14 mouse cellular contexts compared by ENCODE assay signal in the genomic region with DNA sequence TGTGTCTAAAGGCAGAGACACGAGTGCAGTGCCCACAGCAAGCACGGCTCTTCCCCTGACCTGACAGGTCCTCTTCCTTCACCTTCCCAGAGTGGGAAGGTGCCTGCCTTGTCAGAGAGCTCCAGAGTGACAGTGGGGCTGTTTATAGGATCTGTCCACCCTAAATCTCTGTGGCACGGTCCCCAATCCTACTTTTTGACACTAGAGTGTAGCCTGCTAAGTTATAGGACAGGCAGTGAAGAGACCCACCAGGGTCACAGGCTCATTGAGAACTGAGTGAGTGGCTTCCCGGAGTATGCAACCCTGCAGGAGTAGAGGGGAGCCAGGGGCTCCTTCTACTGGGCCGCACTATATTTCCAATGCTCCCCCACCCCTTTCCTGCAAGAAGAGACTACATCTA. TPM values are rescaled to one million over a fixed set of nuclear protein-coding genes. Genes with fewer than 3 reads are reported as not detected.
DNase-seq lines count a peak whose midpoint lies in the region; ATAC-seq and TF ChIP-seq lines count a peak whose summit lies in the region.
"Had no signal": no experiment of that assay in that cellular context is flagged by ENCODE, and none has a peak within 500 bp of the region (broad histone marks: within the 10 kb centered on the region; RNA-seq: fewer than 3 reads in every experiment).

No protein-coding gene starts in this region.

- TF ChIP-seq CTCF in left cerebral cortex, adult 2 months (IDR thresholded peaks at IDR 0.05), result no peak

- no peaks in the 10 kb centered on the region for H3K27me3 ChIP-seq in heart, embryonic 15.5 days
- H3K27me3 ChIP-seq in liver, embryonic 12.5 days (replicated peaks), result peaks cover 7% of the 10 kb centered on the region; the same call in 1 of the 2 replicates
- H3K27me3 ChIP-seq in stomach, embryonic 15.5 days (replicated peaks), result no peaks in the 10 kb centered on the region
- H3K27me3 ChIP-seq in midbrain, embryonic 10.5 days (ENCODE audit: low read depth, poor library complexity, severe bottlenecking), result no peaks in the 10 kb centered on the region

- no peak overlapping the region; the same call in 1 of the 2 replicates for H3K4me2 ChIP-seq in heart, embryonic 15.5 days
- peak overlapping the region; percentile 75 for H3K4me2 ChIP-seq in liver, embryonic 12.5 days
- H3K4me2 ChIP-seq in stomach, embryonic 15.5 days, result peak overlapping the region; percentile 88; the same call in 1 of the 2 replicates

- H3K27ac ChIP-seq in heart, embryonic 15.5 days, result peak overlapping the region; percentile 89; the same call in 1 of the 2 replicates
- H3K27ac ChIP-seq in left cerebral cortex, adult 2 months, result peak overlapping the region; percentile 90
- H3K27ac ChIP-seq in liver, embryonic 12.5 days, result no peak overlapping the region
- peak overlapping the region; percentile 75; the same call in 1 of the 2 replicates for H3K27ac ChIP-seq in stomach, embryonic 15.5 days
- no peak overlapping the region; the same call in 1 of the 2 replicates for H3K27ac ChIP-seq in midbrain, embryonic 10.5 days (replicated peaks)

- no peaks in the 10 kb centered on the region for H3K36me3 ChIP-seq in heart, embryonic 15.5 days
- H3K36me3 ChIP-seq in liver, embryonic 12.5 days, result peaks cover 6% of the 10 kb centered on the region; the same call in 1 of the 2 replicates
- H3K36me3 ChIP-seq in stomach, embryonic 15.5 days, result no peaks in the 10 kb centered on the region
- H3K36me3 ChIP-seq in midbrain, embryonic 10.5 days, result no peaks in the 10 kb centered on the region

- DNase-seq in heart, adult 18-20 months, result no peak
- no peak for DNase-seq in left cerebral cortex, adult 2 months (ENCODE audit: extremely low spot score in 1 of 2, low spot score in 2 of 2)
- no peak for DNase-seq in left cerebral cortex, postnatal 14 days (ENCODE audit: low spot score in 2 of 2)
- no peak for DNase-seq in midbrain, embryonic 10.5 days (ENCODE audit: low spot score)
- DNase-seq: cerebellum, adult 9-10 months; lung, adult 2 months had no signal

- peaks cover 41% of the 10 kb centered on the region for H3K4me1 ChIP-seq in heart, embryonic 15.5 days (replicated peaks)
- H3K4me1 ChIP-seq in liver, embryonic 12.5 days, result peaks cover 23% of the 10 kb centered on the region; the same call in 1 of the 2 replicates
- H3K4me1 ChIP-seq in stomach, embryonic 15.5 days, result 0 out of 2 replicates have a peak, but pooled peaks cover 25% of the 10 kb centered on the region
- peaks cover 52% of the 10 kb centered on the region for H3K4me1 ChIP-seq in midbrain, embryonic 10.5 days

- H3K9ac ChIP-seq in heart, embryonic 15.5 days, result no peak overlapping the region
- no peak overlapping the region for H3K9ac ChIP-seq in liver, embryonic 12.5 days
- no peak overlapping the region for H3K9ac ChIP-seq in stomach, embryonic 15.5 days

- ATAC-seq in heart, embryonic 15.5 days (replicated peaks; ENCODE audit: insufficient number of reproducible peaks, insufficient read depth, low FRiP score, low read depth), result no peak
- no peak for ATAC-seq in liver, embryonic 12.5 days
- no peak for ATAC-seq in stomach, embryonic 15.5 days (ENCODE audit: insufficient read depth, low FRiP score, low read depth)

- intact Hi-C loops in left cerebral cortex, adult 2 months (cut with DNase I), result loop anchor here (2.0 kb wide), 1 partner anchor 23 kb away; the partner anchor contains the start of gene Ndufa6
- intact Hi-C loops in left cerebral cortex, postnatal 14 days (cut with DNase I), result loop anchor here (5.0 kb wide), 1 partner anchor 40 kb away; no protein-coding TSS in a partner anchor

- WGBS in heart, embryonic 15.5 days, result 70% methylated on average over 5 of the region's 5 CpGs
- 64% methylated on average over 5 of the region's 5 CpGs for WGBS in liver, embryonic 12.5 days (ENCODE audit: insufficient replicate concordance)
- 70% methylated on average over 5 of the region's 5 CpGs for WGBS in stomach, embryonic 15.5 days
- WGBS in midbrain, embryonic 10.5 days, result 84% methylated on average over 5 of the region's 5 CpGs

- H3K9me3 ChIP-seq in heart, embryonic 15.5 days (replicated peaks), result no peaks in the 10 kb centered on the region
- H3K9me3 ChIP-seq in liver, embryonic 12.5 days (replicated peaks), result no peaks in the 10 kb centered on the region
- no peaks in the 10 kb centered on the region for H3K9me3 ChIP-seq in stomach, embryonic 15.5 days
- no peaks in the 10 kb centered on the region for H3K9me3 ChIP-seq in midbrain, embryonic 10.5 days (replicated peaks)

- no peak overlapping the region for H3K4me3 ChIP-seq in heart, embryonic 15.5 days
- H3K4me3 ChIP-seq in left cerebral cortex, adult 2 months, result no peak overlapping the region
- H3K4me3 ChIP-seq in liver, embryonic 12.5 days, result no peak overlapping the region
- no peak overlapping the region for H3K4me3 ChIP-seq in stomach, embryonic 15.5 days (replicated peaks)
- H3K4me3 ChIP-seq in midbrain, embryonic 10.5 days, result no peak overlapping the region
- H3K4me3 ChIP-seq: myocyte had no signal

RNA-seq across cellular contexts. Expression of gene Cyp2d22, which starts 2.4 kb away (rescaled TPM):
- polyA plus RNA-seq in heart, embryonic 15.5 days (2015; fragmentation: Nextera tagmentation; extraction: Ambion mirVana), result 12.3 and 14.2 TPM in 2 replicates
- total RNA-seq in heart, adult 18-20 months (2021), result 10 to 100 TPM; 25.8 to 30.1 TPM
- total RNA-seq in left cerebral cortex, adult 2 months (2021), result 10 to 100 TPM; 30.6 to 37.2 TPM
- total RNA-seq in left cerebral cortex, postnatal 14 days (2021), result 10 to 100 TPM; 20.9 to 21.9 TPM
- polyA plus RNA-seq in liver, embryonic 12.5 days (2016; fragmentation: Nextera tagmentation; extraction: Ambion mirVana), result 8.0 and 8.1 TPM in 2 replicates
- 12.1 and 14.3 TPM in 2 replicates for polyA plus RNA-seq in stomach, embryonic 15.5 days (2015; fragmentation: Nextera tagmentation; extraction: Ambion mirVana)
- 2.8 and 4.5 TPM in 2 replicates for polyA plus RNA-seq in midbrain, embryonic 10.5 days (2016; fragmentation: Nextera tagmentation; extraction: Ambion mirVana)

RNA-seq across cellular contexts. Expression of gene Cyp2d11, which starts 16.1 kb away (rescaled TPM):
- polyA plus RNA-seq in heart, embryonic 15.5 days (2015; fragmentation: Nextera tagmentation; extraction: Ambion mirVana), result not detected in 2 replicates
- not detected for total RNA-seq in heart, adult 18-20 months (2021)
- not detected for total RNA-seq in left cerebral cortex, adult 2 months (2021)
- total RNA-seq in left cerebral cortex, postnatal 14 days (2021), result not detected
- not detected in 2 replicates for polyA plus RNA-seq in liver, embryonic 12.5 days (2016; fragmentation: Nextera tagmentation; extraction: Ambion mirVana)
- not detected in 2 replicates for polyA plus RNA-seq in stomach, embryonic 15.5 days (2015; fragmentation: Nextera tagmentation; extraction: Ambion mirVana)
- not detected in 2 replicates for polyA plus RNA-seq in midbrain, embryonic 10.5 days (2016; fragmentation: Nextera tagmentation; extraction: Ambion mirVana)
- total RNA-seq: CH12.LX; hematopoietic stem cell, adult 5-6 weeks had no signal
- polyA plus RNA-seq: frontal cortex, adult 2 months; lung, adult 2 months; myocyte; testis, adult 2 months had no signal

RNA-seq across cellular contexts. Expression of gene Ndufa6, which starts 23.6 kb away (rescaled TPM):
- 483 and 678 TPM in 2 replicates for polyA plus RNA-seq in heart, embryonic 15.5 days (2015; fragmentation: Nextera tagmentation; extraction: Ambion mirVana)
- total RNA-seq in heart, adult 18-20 months (2021), result 100 to 1,000 TPM; 750 to 751 TPM
- 100 to 1,000 TPM; 206 to 211 TPM for total RNA-seq in left cerebral cortex, adult 2 months (2021)
- 100 to 1,000 TPM; 174 to 193 TPM for total RNA-seq in left cerebral cortex, postnatal 14 days (2021)
- 368 and 383 TPM in 2 replicates for polyA plus RNA-seq in liver, embryonic 12.5 days (2016; fragmentation: Nextera tagmentation; extraction: Ambion mirVana)
- polyA plus RNA-seq in stomach, embryonic 15.5 days (2015; fragmentation: Nextera tagmentation; extraction: Ambion mirVana), result 403 and 420 TPM in 2 replicates
- 258 and 270 TPM in 2 replicates for polyA plus RNA-seq in midbrain, embryonic 10.5 days (2016; fragmentation: Nextera tagmentation; extraction: Ambion mirVana)

RNA-seq across cellular contexts. Expression of gene Cyp2d10, which starts 29.3 kb away (rescaled TPM):
- 1.0 TPM in 1 of 2 replicates, not detected in the other for polyA plus RNA-seq in heart, embryonic 15.5 days (2015; fragmentation: Nextera tagmentation; extraction: Ambion mirVana)
- total RNA-seq in heart, adult 18-20 months (2021), result not detected
- under 1 TPM in 1 of 2 experiments, not detected in 1; 0.52 TPM for total RNA-seq in left cerebral cortex, adult 2 months (2021)
- total RNA-seq in left cerebral cortex, postnatal 14 days (2021), result not detected
- 10.1 and 11.2 TPM in 2 replicates for polyA plus RNA-seq in liver, embryonic 12.5 days (2016; fragmentation: Nextera tagmentation; extraction: Ambion mirVana)
- 2.1 and 3.4 TPM in 2 replicates for polyA plus RNA-seq in stomach, embryonic 15.5 days (2015; fragmentation: Nextera tagmentation; extraction: Ambion mirVana)
- polyA plus RNA-seq in midbrain, embryonic 10.5 days (2016; fragmentation: Nextera tagmentation; extraction: Ambion mirVana), result not detected in 2 replicates
- total RNA-seq: CH12.LX; hematopoietic stem cell, adult 5-6 weeks had no signal
- polyA plus RNA-seq: frontal cortex, adult 2 months; myocyte; testis, adult 2 months had no signal

RNA-seq across cellular contexts. Expression of gene Smdt1, which starts 38.9 kb away (rescaled TPM):
- 334 and 337 TPM in 2 replicates for polyA plus RNA-seq in heart, embryonic 15.5 days (2015; fragmentation: Nextera tagmentation; extraction: Ambion mirVana)
- total RNA-seq in heart, adult 18-20 months (2021), result 100 to 1,000 TPM; 185 to 222 TPM
- 100 to 1,000 TPM; 137 to 141 TPM for total RNA-seq in left cerebral cortex, adult 2 months (2021)
- total RNA-seq in left cerebral cortex, postnatal 14 days (2021), result 100 to 1,000 TPM; 130 to 131 TPM
- 193 and 196 TPM in 2 replicates for polyA plus RNA-seq in liver, embryonic 12.5 days (2016; fragmentation: Nextera tagmentation; extraction: Ambion mirVana)
- 288 and 301 TPM in 2 replicates for polyA plus RNA-seq in stomach, embryonic 15.5 days (2015; fragmentation: Nextera tagmentation; extraction: Ambion mirVana)
- 253 and 265 TPM in 2 replicates for polyA plus RNA-seq in midbrain, embryonic 10.5 days (2016; fragmentation: Nextera tagmentation; extraction: Ambion mirVana)

Comparison
In these comparisons a context has a peak if more than half of its experiments do, and no peak if none do; other contexts are left out.
1. H3K27ac ChIP-seq: peak in heart, embryonic 15.5 days (single experiment), left cerebral cortex, adult 2 months (single experiment) and stomach, embryonic 15.5 days (single experiment); none in liver, embryonic 12.5 days (single experiment) and midbrain, embryonic 10.5 days (single experiment).